Mouse (Mus musculus) adrenal gland, adult 8-10 months (tissue): ENCODE measurements around the gene Ltb. TPM values are rescaled to one million over a fixed set of nuclear protein-coding genes. Genes with fewer than 3 reads are reported as not detected.

Experiments used
- DNase-seq: peaks from one replicate; pipeline ENCODE4 v3.0.0; 2022
- total RNA-seq, 4 experiments: library from RNA; stranded (reverse); gene quantifications; 2 replicates each; pipeline ENCODE4 v1.2.4; 2022

The Ltb gene
- 10 to 100 TPM in 1 of 4 experiments, 1 to 10 TPM in 3; 1.3 to 10.3 (median 4.5) TPM for total RNA-seq

GRCm38 (mm10) chr17:35193881-35194843 is at the start of gene Ltb:
Gene Ltb, plus strand, starts transcription at chr17:35194439.
- peak; percentile 65 for DNase-seq

- no peak for DNase-seq
These were observed 48.1 kb upstream of the Ltb start for GRCm38 (mm10) chr17:35146139-35146538.

- DNase-seq: no peak
These were observed 46.9 kb upstream of the Ltb start for GRCm38 (mm10) chr17:35147348-35147747.

GRCm38 (mm10) chr17:35147922-35148639 is 46.2 kb upstream of the Ltb start:
- DNase-seq: no peak

GRCm38 (mm10) chr17:35152121-35152520 is 42.1 kb upstream of the Ltb start:
- no peak for DNase-seq

GRCm38 (mm10) chr17:35153077-35153476 is 41.2 kb upstream of the Ltb start:
- no peak for DNase-seq

GRCm38 (mm10) chr17:35153931-35154330 is 40.3 kb upstream of the Ltb start:
- DNase-seq: no peak

GRCm38 (mm10) chr17:35154616-35155015 is 39.6 kb upstream of the Ltb start:
- no peak for DNase-seq

- DNase-seq: no peak
These were observed 38.8 kb upstream of the Ltb start for GRCm38 (mm10) chr17:35155451-35155850.

- DNase-seq: no peak
These were observed 37.6 kb upstream of the Ltb start for GRCm38 (mm10) chr17:35156461-35157200.

GRCm38 (mm10) chr17:35157254-35157653 is 37.0 kb upstream of the Ltb start:
- no peak for DNase-seq

- no peak for DNase-seq
These were observed 36.5 kb upstream of the Ltb start for GRCm38 (mm10) chr17:35157661-35158175.

GRCm38 (mm10) chr17:35158850-35159593 is 35.2 kb upstream of the Ltb start:
- no peak for DNase-seq

GRCm38 (mm10) chr17:35159638-35160037 is 34.6 kb upstream of the Ltb start:
- no peak for DNase-seq

- DNase-seq: no peak
These were observed 32.8 kb upstream of the Ltb start for GRCm38 (mm10) chr17:35161421-35161820.

- no peak for DNase-seq
These were observed 32.1 kb upstream of the Ltb start for GRCm38 (mm10) chr17:35162121-35162520.

GRCm38 (mm10) chr17:35162730-35163129 is 31.5 kb upstream of the Ltb start:
- DNase-seq: no peak

GRCm38 (mm10) chr17:35163326-35164081 is 30.7 kb upstream of the Ltb start:
- no peak for DNase-seq

GRCm38 (mm10) chr17:35164218-35164567 is 30.0 kb upstream of the Ltb start:
- DNase-seq: no peak

GRCm38 (mm10) chr17:35164568-35165450 is 29.4 kb upstream of the Ltb start, which contains the start of gene Prrc2a:
Gene Prrc2a, minus strand, starts transcription at chr17:35164897.
- peak; percentile 99 for DNase-seq
